Mouse (Mus musculus): ENCODE measurements around the gene Olfr704. TPM values are rescaled to one million over a fixed set of nuclear protein-coding genes. Genes with fewer than 3 reads are reported as not detected.

Olfr704 gene
- polyA plus RNA-seq, 1 experiment from 2014 or later: not detected

- DNase-seq (ENCODE audit: low spot score) (no peak), ATAC-seq (ENCODE audit: insufficient read depth, low FRiP score, low TSS enrichment) (no peak)
- no peaks in the 10 kb centered on the region for H3K9me3 ChIP-seq (ENCODE audit: control insufficient read depth, low read length)
- H3K4me1 ChIP-seq (ENCODE audit: control insufficient read depth, insufficient read depth, low read length): no peaks in the 10 kb centered on the region
- WGBS: 79% methylated on average over 2 of the region's 2 CpGs
- H3K36me3 ChIP-seq (ENCODE audit: control insufficient read depth, insufficient read depth, low read length): no peaks in the 10 kb centered on the region
- H3K4me2 ChIP-seq (ENCODE audit: low read depth): no peak within 1 kb of the TSS
- H3K4me3 ChIP-seq (ENCODE audit: low read depth, low read length): no peak within 1 kb of the TSS
- H3K9ac ChIP-seq (ENCODE audit: low read length): no peak within 1 kb of the TSS
- no peak within 1 kb of the TSS for H3K27ac ChIP-seq (ENCODE audit: low read depth, low read length)
- no peaks in the 10 kb centered on the region for H3K27me3 ChIP-seq (ENCODE audit: control insufficient read depth, insufficient read depth, low read length)
Measured at GRCm38 (mm10) chr7:106907676-106908075, 44.7 kb downstream of the Olfr704 start, which contains the start of gene Olfr1532-ps1. Olfr1532-ps1 (plus strand) TSS chr7:106908001.

Other genes with a start within 250 kb of the Olfr704 start
- not detected in 2 replicates for gene Olfr693, start 182.6 kb upstream of the Olfr704 start, polyA plus RNA-seq (2014; fragmentation: Nextera tagmentation; extraction: Ambion mirVana)
- gene Olfr694, start 171.4 kb upstream of the Olfr704 start, polyA plus RNA-seq (2014; fragmentation: Nextera tagmentation; extraction: Ambion mirVana): not detected in 2 replicates
- not detected in 2 replicates for gene Olfr695, start 146.8 kb upstream of the Olfr704 start, polyA plus RNA-seq (2014; fragmentation: Nextera tagmentation; extraction: Ambion mirVana)
- not detected in 2 replicates for gene Olfr697, start 120.7 kb upstream of the Olfr704 start, polyA plus RNA-seq (2014; fragmentation: Nextera tagmentation; extraction: Ambion mirVana)
- not detected in 2 replicates for gene Olfr698, start 107.8 kb upstream of the Olfr704 start, polyA plus RNA-seq (2014; fragmentation: Nextera tagmentation; extraction: Ambion mirVana)
- gene Olfr699, start 70.0 kb upstream of the Olfr704 start, polyA plus RNA-seq (2014; fragmentation: Nextera tagmentation; extraction: Ambion mirVana): not detected in 2 replicates
- gene Olfr700, start 54.4 kb upstream of the Olfr704 start, polyA plus RNA-seq (2014; fragmentation: Nextera tagmentation; extraction: Ambion mirVana): not detected in 2 replicates
- not detected in 2 replicates for gene Olfr701, start 49.1 kb upstream of the Olfr704 start, polyA plus RNA-seq (2014; fragmentation: Nextera tagmentation; extraction: Ambion mirVana)
- not detected in 2 replicates for gene Olfr702, start 29.3 kb upstream of the Olfr704 start, polyA plus RNA-seq (2014; fragmentation: Nextera tagmentation; extraction: Ambion mirVana)
- not detected in 2 replicates for gene Olfr703, start 19.8 kb upstream of the Olfr704 start, polyA plus RNA-seq (2014; fragmentation: Nextera tagmentation; extraction: Ambion mirVana)
- gene Olfr705, start 13.7 kb downstream of the Olfr704 start, polyA plus RNA-seq (2014; fragmentation: Nextera tagmentation; extraction: Ambion mirVana): not detected in 2 replicates
- gene Olfr706, start 25.0 kb downstream of the Olfr704 start, polyA plus RNA-seq (2014; fragmentation: Nextera tagmentation; extraction: Ambion mirVana): not detected in 2 replicates
- not detected in 2 replicates for gene Olfr707, start 38.1 kb downstream of the Olfr704 start, polyA plus RNA-seq (2014; fragmentation: Nextera tagmentation; extraction: Ambion mirVana)
- gene Olfr1532-ps1, start 44.8 kb downstream of the Olfr704 start, polyA plus RNA-seq (2014; fragmentation: Nextera tagmentation; extraction: Ambion mirVana): not detected in 2 replicates
- not detected in 2 replicates for gene Olfr709-ps1, start 69.0 kb downstream of the Olfr704 start, polyA plus RNA-seq (2014; fragmentation: Nextera tagmentation; extraction: Ambion mirVana)
- gene Olfr710, start 85.1 kb downstream of the Olfr704 start, polyA plus RNA-seq (2014; fragmentation: Nextera tagmentation; extraction: Ambion mirVana): not detected in 2 replicates
- not detected in 2 replicates for gene Olfr6, start 100.8 kb downstream of the Olfr704 start, polyA plus RNA-seq (2014; fragmentation: Nextera tagmentation; extraction: Ambion mirVana)
- gene Olfr711, start 112.3 kb downstream of the Olfr704 start, polyA plus RNA-seq (2014; fragmentation: Nextera tagmentation; extraction: Ambion mirVana): not detected in 2 replicates
- gene Olfr2, start 142.9 kb downstream of the Olfr704 start, polyA plus RNA-seq (2014; fragmentation: Nextera tagmentation; extraction: Ambion mirVana): not detected in 2 replicates
- not detected in 2 replicates for gene Olfr713, start 168.0 kb downstream of the Olfr704 start, polyA plus RNA-seq (2014; fragmentation: Nextera tagmentation; extraction: Ambion mirVana)
- not detected in 2 replicates for gene Olfr714, start 207.8 kb downstream of the Olfr704 start, polyA plus RNA-seq (2014; fragmentation: Nextera tagmentation; extraction: Ambion mirVana)
- not detected in 2 replicates for gene Olfr17, start 230.0 kb downstream of the Olfr704 start, polyA plus RNA-seq (2014; fragmentation: Nextera tagmentation; extraction: Ambion mirVana)
- gene Olfr715b, start 247.2 kb downstream of the Olfr704 start, polyA plus RNA-seq (2014; fragmentation: Nextera tagmentation; extraction: Ambion mirVana): not detected in 2 replicates